Mouse (Mus musculus) CD4-positive helper T cell, adult 2 months (primary cell): ENCODE measurements around the gene Rsc1a1.

Source experiments
- DNase-seq: peaks from one replicate; pipeline ENCODE4 v3.0.0-alpha.2; 2012; ENCODE audit warnings: low read depth, missing footprints, low spot score

The Rsc1a1 gene

DNA sequence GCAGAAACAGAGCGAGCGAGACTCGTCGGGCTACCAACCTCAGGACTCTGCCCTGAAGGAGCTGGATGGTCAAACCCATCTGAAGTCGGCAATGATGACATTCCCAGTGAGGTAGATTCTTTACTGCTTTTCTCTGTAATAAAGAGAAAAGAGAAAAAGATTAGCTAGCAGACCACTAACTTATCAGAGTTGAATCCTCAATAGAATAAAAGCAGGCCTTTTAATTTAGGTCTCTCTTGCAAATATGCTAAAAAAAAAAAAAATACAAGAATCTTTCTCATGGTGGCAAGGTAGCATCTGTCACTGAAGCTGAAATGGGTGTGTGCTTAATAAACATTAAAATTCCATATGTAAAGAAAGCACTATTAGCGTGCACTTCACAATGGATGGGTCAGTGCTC lies at the start of gene Rsc1a1:
Rsc1a1 (minus strand) TSS at position 101 of the 400 bp plus-strand sequence.
- DNase-seq, result no peak

DNA sequence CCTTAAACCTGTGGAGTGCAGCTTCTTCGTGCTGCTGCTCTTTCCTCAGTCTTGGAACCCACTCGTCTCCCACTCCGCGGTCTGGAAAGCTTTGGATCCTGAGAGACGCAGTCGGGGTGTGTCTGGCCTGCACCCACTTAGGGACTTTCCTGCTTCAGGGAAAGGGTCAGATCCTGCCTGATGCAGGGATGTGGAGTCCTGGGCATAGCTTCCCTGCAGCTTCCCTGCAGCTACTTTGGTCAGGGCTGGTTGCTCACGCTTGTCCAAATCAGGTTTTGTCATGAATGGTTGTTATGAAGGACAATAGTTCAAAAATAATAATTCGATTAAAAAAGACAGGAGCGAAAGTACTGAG lies 49.8 kb upstream of the Rsc1a1 start:
- DNase-seq, result no peak

DNA sequence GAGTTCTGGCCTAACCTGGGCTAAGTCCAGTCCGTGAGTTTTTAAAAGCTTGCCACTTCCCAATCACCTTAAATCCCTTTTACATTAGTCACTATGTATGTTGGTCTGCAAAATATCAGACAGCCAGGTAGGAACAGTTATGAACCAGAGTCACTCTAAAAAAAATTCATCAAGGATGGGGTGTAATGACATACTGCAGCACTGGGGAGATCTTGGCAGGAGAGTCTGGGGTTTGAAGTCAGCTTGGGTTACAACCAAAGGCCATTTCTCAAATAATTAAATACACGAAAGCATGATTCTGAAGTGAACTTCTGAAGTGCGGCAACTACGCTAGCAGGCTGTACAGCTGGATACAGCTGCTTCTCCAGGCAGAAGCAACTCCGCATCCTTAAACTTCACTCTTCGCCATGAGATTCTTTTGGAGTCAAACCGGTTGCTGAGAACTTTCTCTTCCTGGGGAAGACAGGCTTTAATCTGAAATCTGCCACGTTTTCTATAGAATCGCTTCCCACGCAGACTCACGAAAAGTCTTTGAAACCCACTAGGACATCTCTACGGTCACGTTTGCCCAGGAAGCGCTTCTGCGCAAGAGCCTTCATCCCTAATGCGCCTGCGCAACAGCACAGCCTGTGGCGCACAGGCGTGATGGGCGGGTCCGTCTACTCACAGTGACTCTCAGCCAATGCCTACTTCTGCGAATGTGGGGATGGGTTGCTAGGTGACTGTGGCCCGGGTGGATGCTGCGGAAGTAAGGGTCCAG lies 49.2 kb upstream of the Rsc1a1 start:
- DNase-seq, result peak; percentile 96

DNA sequence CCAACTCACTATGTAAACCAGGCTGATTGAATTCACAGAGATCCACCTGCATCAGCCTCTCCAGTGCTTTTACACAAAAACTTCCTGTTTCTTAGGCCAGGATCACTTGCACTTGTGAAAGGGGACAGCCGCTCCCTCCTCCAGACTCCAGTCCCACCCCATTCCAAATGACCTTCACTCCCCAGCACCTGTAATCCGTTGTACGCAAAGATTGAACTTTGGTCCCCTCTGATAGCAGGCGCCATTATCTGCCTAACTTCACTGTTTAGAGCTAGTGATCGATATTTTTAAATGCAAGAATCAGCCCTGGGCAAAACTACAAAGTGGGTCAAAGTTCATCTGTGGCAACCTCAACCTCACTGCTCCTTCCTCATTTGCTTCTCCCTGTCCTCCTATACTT lies 46.4 kb upstream of the Rsc1a1 start:
- DNase-seq, result no peak

DNA sequence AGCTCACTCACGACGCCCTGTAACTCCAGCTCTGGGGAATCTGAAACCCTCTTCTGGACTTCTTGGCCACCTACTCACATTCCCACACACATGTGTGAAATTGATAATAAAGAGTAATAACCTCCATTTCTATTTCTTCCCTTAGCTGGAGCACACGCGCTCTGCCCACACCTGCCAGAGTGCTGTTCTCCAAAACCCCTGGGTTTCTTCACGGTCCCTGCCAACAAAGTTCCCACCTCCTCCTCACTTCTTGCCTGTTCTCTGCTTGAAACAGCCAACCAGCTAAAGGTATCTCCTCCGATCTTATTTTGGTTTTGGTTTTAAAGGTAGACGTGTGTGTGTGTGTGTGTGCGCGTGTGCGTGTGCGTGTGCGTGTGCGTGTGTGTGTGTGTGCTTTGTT lies 45.0 kb upstream of the Rsc1a1 start:
- no peak for DNase-seq

- DNase-seq, result no peak
Observed at GRCm38 (mm10) chr4:141729266-141729665, 43.9 kb upstream of the Rsc1a1 start.

GRCm38 (mm10) chr4:141725738-141726137 lies 40.3 kb upstream of the Rsc1a1 start:
- no peak for DNase-seq

DNA sequence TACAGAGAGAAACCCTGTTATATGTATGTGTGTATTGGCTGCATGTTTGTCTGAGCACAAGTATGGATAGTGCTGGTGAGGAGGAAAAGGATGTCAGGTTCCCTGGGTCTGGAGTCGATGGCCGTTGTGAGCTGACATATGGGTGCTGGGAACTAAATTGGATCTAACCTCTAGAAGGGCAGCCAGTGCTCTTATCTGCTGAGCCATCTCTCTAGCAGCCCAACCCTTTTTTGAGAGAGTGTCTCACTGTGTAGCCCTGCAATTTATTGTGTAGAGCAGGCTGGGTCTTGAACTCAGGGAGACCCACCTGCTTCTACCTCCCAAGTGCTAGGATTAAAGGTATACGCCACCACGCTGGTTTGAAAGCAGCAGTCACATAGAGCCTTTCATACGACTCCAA lies 39.9 kb upstream of the Rsc1a1 start:
- DNase-seq, result no peak

DNA sequence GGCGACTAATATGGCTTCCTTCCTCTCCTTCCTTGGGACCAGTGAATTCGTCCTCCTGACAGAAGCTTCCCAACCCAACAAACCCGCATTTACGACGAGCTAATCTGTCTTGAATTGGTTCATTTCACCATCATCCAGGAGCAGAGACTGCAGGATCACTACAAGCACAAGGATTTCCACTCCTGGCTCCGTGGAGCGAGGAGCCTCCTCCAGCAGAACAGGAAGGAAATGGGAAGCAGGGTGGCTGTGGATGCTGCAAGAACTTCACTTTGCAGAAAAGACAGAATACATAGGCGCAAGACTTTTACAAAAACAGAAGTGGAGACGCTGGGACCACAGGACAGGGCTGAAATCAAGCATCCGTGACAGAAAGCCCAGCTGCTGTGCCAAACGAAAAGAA lies 39.2 kb upstream of the Rsc1a1 start:
- DNase-seq, result no peak

DNA sequence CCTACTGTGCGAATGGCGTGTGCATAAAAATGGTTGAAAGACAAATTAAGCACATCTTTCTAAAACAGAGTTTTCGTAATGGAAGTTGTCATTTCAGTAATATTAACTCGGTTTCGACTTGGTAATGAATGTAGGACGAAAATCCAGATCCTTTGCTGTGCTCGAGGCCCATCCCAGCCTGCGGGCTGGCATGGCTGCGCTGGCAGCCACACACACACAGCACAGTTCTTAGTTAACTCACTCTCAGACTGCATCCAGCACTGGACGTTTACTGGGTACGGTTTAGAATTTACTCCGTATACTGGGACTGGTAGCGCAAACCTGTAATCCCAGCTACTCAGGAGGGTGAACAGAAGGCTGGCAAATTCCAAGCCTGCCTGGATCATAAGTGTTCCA lies 38.3 kb upstream of the Rsc1a1 start:
- DNase-seq, result no peak

GRCm38 (mm10) chr4:141722731-141723672 lies 37.6 kb upstream of the Rsc1a1 start, which contains the start of gene Ddi2:
Gene Ddi2, minus strand, starts transcription at chr4:141723419.
- DNase-seq, result peak; percentile 95

DNA sequence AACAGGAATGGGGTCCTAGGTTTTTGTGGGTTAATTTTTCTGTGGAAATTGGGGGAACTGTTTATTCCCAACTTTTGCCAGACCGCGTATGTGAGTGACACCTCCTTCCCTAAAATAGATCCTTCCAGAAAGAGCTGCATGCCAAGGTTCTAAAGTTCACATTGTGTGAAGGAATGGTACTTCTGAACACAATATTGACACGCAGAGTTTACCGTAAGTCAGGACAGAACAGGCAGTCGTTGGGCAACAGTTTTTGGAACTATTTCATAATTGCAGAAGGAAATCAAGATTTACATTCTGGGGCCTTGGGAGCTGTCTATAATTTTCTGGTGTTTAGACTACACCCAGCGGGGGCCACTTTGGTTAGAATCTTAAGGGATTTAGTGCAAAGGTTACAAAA lies 36.6 kb upstream of the Rsc1a1 start:
- DNase-seq, result no peak

DNA sequence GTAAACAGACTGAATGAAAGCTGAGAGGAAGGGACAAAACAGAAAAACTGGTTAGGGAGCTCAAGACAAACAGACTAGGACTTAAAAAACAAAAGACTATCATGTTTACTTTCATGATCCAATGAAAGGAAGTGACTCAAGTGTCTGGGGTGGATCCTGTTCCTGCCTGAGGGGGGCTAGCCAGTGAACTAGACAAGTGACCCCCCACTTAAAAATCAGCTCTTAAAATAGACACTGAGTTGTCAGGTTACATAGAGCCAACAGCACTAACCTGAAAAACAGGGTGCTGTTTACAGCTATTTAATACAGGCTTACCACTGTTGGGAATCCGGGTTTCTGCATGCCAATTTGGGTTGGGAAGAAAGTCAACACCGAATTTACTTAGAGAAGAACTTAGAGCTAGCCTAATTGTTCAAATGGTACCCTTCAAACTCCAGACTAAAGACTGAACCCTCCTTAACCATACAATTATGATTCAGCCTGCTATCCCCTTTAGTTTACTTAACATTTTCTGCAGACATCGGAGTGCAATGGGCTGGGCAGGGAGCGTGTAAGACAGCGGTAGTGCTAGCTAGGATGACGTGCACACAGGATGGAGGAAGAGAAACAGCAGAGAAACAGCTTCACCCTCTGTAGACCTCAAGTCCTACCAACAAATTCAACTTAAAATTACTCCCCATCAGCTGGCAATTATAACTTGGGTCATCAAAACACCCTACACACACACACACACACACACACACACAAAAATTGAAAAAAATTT lies 35.5 kb upstream of the Rsc1a1 start:
- peak; percentile 34 for DNase-seq

DNA sequence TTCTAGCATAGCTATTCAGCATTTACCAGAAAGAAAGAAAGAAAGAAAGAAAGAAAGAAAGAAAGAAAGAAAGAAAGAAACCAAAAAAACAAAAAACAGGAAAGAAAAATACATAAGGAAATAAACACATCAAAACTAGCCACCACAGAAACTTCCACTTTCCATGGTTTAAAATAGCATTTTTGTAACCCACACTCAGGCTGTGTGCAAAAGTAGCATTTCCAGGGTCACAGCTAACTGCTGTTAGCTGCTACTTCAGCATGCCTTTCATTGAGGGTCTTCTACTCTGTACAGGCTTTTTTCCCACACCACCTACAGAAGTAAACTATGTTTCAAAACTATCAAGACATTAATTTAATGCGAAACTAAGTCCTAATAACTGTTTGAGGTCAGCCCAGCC lies 33.9 kb upstream of the Rsc1a1 start:
- no peak for DNase-seq

DNA sequence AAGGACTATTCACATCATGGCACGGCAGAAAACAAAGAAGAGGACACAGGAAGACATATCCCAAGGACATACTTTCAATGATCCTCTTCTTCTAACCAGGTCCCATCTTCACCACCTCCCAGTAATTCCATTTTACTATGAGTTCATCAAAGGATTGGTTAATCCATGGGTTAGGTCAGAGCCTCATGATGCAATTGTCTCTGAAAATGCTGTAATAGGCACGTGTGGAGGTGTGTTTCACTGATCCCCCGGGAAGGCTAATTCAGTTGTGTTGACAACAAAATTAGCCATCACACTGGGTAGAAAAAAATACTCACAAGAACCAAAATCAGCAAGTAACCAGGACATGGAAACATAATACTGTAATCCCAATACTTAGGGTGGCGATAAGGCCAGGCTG lies 32.2 kb upstream of the Rsc1a1 start:
- no peak for DNase-seq

DNA sequence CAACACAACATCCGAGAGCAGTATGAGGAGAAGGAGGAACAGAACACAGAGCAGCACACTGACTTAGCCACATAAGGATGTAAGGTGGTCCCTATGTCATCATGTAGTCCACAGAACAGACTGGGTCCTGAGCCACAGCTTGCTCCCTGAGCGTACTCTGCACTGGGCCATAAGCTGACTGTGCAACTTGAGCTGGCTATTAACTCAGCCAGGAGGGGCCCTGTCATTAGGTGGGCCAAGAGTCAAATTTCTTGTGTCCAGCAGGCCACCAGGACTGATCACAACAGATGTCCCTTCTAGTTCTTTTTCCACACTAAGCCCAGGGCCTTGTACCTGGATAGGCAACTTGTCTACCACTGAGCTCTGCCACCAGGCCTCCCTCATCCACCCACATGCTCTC lies 29.6 kb upstream of the Rsc1a1 start:
- DNase-seq, result no peak

- no peak for DNase-seq
Observed at GRCm38 (mm10) chr4:141713598-141714142, 28.3 kb upstream of the Rsc1a1 start.

DNA sequence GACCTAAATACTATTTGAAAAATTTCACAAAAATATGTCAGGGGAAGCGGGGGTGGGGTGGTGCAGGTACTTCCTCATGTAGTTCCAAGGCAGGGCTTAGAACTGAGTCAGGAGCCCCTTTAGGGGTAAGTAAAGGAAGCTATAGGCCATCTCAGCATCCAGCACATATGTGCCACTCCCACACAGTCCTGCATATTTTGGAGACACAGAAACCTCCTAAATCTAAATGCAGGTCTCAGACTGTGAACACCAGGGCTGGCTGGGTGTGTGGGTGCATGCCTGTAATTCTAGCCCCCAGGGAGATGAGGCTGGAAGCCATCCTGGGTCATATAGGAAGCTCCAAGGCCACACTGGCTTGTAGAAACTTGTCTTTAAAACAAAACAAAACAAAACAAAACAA lies 25.9 kb upstream of the Rsc1a1 start:
- no peak for DNase-seq

DNA sequence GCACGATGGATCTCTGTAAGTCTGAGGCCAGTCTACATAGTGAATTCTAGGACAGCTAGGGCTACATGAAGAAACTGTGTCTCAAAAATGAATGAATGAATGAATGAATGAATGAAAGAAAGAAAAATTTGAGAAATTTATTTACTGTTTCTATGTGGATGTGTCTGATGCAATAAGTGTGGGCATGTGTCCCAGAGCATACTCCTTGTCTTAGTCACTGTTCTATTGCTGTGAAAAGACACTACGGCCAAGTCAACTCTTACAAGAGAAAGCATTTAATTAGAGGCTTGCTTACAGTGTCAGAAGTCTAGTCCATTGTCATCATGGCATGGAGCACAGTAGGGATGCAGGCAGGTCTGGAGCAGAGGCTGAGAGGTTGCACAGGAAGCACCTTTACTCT lies 23.6 kb upstream of the Rsc1a1 start:
- no peak for DNase-seq

GRCm38 (mm10) chr4:141708005-141708404 lies 22.6 kb upstream of the Rsc1a1 start:
- no peak for DNase-seq

GRCm38 (mm10) chr4:141705331-141705730 lies 19.9 kb upstream of the Rsc1a1 start:
- no peak for DNase-seq

- no peak for DNase-seq
Observed at GRCm38 (mm10) chr4:141704625-141705024, 19.2 kb upstream of the Rsc1a1 start.
